17 mouse cellular contexts compared by ENCODE assay signal in the genomic region with DNA sequence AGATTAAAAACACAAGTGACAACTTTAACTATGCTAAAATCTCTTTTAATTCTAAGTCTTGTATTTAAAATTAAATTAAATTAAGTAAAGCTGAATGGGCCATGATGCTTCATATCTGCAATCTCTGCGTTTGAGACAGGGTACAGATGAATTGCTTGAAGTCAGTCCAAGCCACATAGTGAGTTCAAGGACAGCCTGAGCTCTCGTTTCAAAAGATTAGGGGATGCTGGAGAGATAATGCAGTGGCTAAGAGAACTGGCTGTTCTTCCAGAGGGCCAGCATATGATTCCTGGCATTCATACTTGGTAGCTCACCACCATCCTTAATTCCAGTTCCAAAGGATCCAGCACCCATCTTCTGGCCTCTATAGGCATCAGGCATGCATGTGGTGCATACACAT. TPM values are rescaled to one million over a fixed set of nuclear protein-coding genes. Genes with fewer than 3 reads are reported as not detected.
DNase-seq lines count a peak whose midpoint lies in the region.
"Had no signal": no experiment of that assay in that cellular context is flagged by ENCODE, and none has a peak within 500 bp of the region (broad histone marks: within the 10 kb centered on the region; RNA-seq: fewer than 3 reads in every experiment).

No protein-coding gene starts in this region.

- peak; percentile 32 to 71 for DNase-seq in adrenal gland, adult (ENCODE audit: inconsistent age in 2 of 2, low spot score in 1 of 2)
- DNase-seq in adrenal gland, adult 18-20 months (ENCODE audit: low spot score in 2 of 2): no peak
- peak; percentile 4 for DNase-seq in adrenal gland, adult 8-10 months
- no peak for DNase-seq in adrenal gland, postnatal 25 days
- peak; percentile 32 for DNase-seq in ovary, adult 18-20 months (ENCODE audit: low spot score)
- DNase-seq in ovary, postnatal 36 days (ENCODE audit: low spot score): no peak
- peak; percentile 5 to 52 for DNase-seq in adrenal gland, postnatal 36 days
- DNase-seq: B cell, adult 2 months; cerebellum, adult 11 months; cerebellum, adult 18-20 months; cerebellum, adult 8-10 months; cerebellum, adult 9-11 months; cerebellum, postnatal 14 days; cerebellum, postnatal 36 days; embryo, embryonic 11 days had no signal

RNA-seq across cellular contexts. Expression of a gene that starts 3.6 kb away (rescaled TPM):
- not detected for total RNA-seq in adrenal gland, adult 18-20 months (2021)
- not detected for total RNA-seq in adrenal gland, adult 8-10 months (2022)
- total RNA-seq in adrenal gland, postnatal 25 days (2021): not detected in 2 replicates
- total RNA-seq in adrenal gland, postnatal 36 days (2021): not detected
- total RNA-seq: CH12.LX; common myeloid progenitor, adult 5-6 weeks had no signal

RNA-seq across cellular contexts. Expression of a gene that starts 50.7 kb away (rescaled TPM):
- total RNA-seq in adrenal gland, adult 18-20 months (2021): 10 to 100 TPM; 18.7 to 18.9 TPM
- total RNA-seq in adrenal gland, adult 8-10 months (2022): 10 to 100 TPM; 21.0 to 27.6 (median 26.0) TPM
- 21.9 and 27.5 TPM in 2 replicates for total RNA-seq in adrenal gland, postnatal 25 days (2021)
- total RNA-seq in adrenal gland, postnatal 36 days (2021): 10 to 100 TPM; 23.4 to 23.7 TPM

RNA-seq across cellular contexts. Expression of a gene that starts 50.9 kb away (rescaled TPM):
- 10 to 100 TPM; 41.8 to 43.6 TPM for total RNA-seq in adrenal gland, adult 18-20 months (2021)
- 10 to 100 TPM; 48.3 to 57.7 (median 56.0) TPM for total RNA-seq in adrenal gland, adult 8-10 months (2022)
- 49.4 and 50.2 TPM in 2 replicates for total RNA-seq in adrenal gland, postnatal 25 days (2021)
- total RNA-seq in adrenal gland, postnatal 36 days (2021): 10 to 100 TPM; 52.4 to 55.6 TPM

Comparison
In these comparisons a context has a peak if more than half of its experiments do, and no peak if none do; other contexts are left out.
1. DNase-seq: peak in adrenal gland, adult (2 of 2), adrenal gland, adult 8-10 months (single experiment), ovary, adult 18-20 months (single experiment) and adrenal gland, postnatal 36 days (2 of 2); none in adrenal gland, adult 18-20 months (0 of 2), adrenal gland, postnatal 25 days (single experiment) and ovary, postnatal 36 days (single experiment).